ENCODE assay signal across 22 mouse cellular contexts in the genomic region with DNA sequence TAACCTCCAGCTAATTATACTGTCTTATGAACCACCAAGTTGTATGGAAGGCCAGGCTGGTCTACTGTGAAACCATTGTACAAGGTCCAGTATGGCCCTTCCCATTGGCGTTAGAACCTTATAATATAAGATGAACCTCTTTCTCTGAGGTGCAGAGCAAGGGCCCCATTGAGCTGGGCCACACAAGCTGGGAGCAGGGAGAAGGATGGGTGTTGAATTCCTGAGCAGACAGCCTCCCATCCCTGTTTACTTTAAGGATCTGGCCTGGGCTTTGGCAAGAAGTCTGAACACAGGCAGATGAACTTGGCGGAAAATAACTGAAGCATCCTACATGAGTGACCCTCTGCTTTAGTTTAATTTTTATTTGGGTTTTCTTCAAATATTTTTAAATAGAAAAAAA.
"Had no signal": no experiment of that assay in that cellular context is flagged by ENCODE, and none has a peak within 500 bp of the region (broad histone marks: within the 10 kb centered on the region; RNA-seq: fewer than 3 reads in every experiment).

No protein-coding gene starts in this region.

- H3K9ac ChIP-seq: heart, embryonic 13.5 days; heart, embryonic 15.5 days; hindbrain, embryonic 13.5 days; hindbrain, embryonic 15.5 days; limb, embryonic 12.5 days had no signal

- H3K27ac ChIP-seq: heart, adult 2 months; heart, embryonic 13.5 days; heart, embryonic 15.5 days; hindbrain, embryonic 13.5 days; hindbrain, embryonic 15.5 days; hindbrain, postnatal 0 days; layer of hippocampus, adult 2 months; left cerebral cortex, adult 2 months; limb, embryonic 10.5 days; limb, embryonic 12.5 days had no signal

- H3K27me3 ChIP-seq: heart, embryonic 13.5 days; heart, embryonic 15.5 days; hindbrain, embryonic 13.5 days; hindbrain, embryonic 15.5 days; limb, embryonic 12.5 days had no signal

- H3K4me1 ChIP-seq: heart, embryonic 15.5 days; hindbrain, embryonic 13.5 days; hindbrain, embryonic 15.5 days; limb, embryonic 10.5 days; limb, embryonic 12.5 days had no signal

- DNase-seq: gastrocnemius, postnatal 14 days; gastrocnemius, postnatal 36 days; heart, adult 2 months; heart, postnatal 14 days; heart, postnatal 36 days; kidney, adult 18-20 months; kidney, adult 8-10 months; kidney, postnatal 10 days; kidney, postnatal 25 days; kidney, postnatal 4 days; liver had no signal

- H3K9me3 ChIP-seq: heart, embryonic 15.5 days; hindbrain, embryonic 13.5 days; hindbrain, embryonic 15.5 days; limb, embryonic 10.5 days had no signal

- H3K4me2 ChIP-seq: heart, embryonic 11.5 days; heart, embryonic 13.5 days; heart, embryonic 15.5 days; hindbrain, embryonic 13.5 days; hindbrain, embryonic 15.5 days; limb, embryonic 12.5 days had no signal

- ATAC-seq: forebrain, embryonic 16.5 days; hindbrain, postnatal 0 days had no signal

- H3K36me3 ChIP-seq: heart, embryonic 13.5 days; heart, embryonic 15.5 days; hindbrain, embryonic 13.5 days; hindbrain, embryonic 15.5 days; limb, embryonic 10.5 days; limb, embryonic 12.5 days had no signal

- H3K4me3 ChIP-seq: heart, adult 2 months; heart, embryonic 13.5 days; heart, embryonic 15.5 days; hindbrain, embryonic 13.5 days; hindbrain, embryonic 15.5 days; layer of hippocampus, adult 2 months; left cerebral cortex, adult 2 months; limb, embryonic 10.5 days; limb, embryonic 12.5 days had no signal
